Mouse (Mus musculus) MEL (cell line): ENCODE measurements around the gene Lmntd1. TPM values are rescaled to one million over a fixed set of nuclear protein-coding genes. Genes with fewer than 3 reads are reported as not detected.

Experiments used
- DNase-seq: peaks from one replicate; pipeline ENCODE4 v3.0.0; 2011; ENCODE audit warnings: low read depth, low spot score
- H3K27ac ChIP-seq: 2 replicates; pipeline ENCODE4 v1.5.1; 2012; ENCODE audit warnings: low read depth, mild to moderate bottlenecking, control low read depth, low read length, moderate library complexity; ENCODE audit not compliant: control insufficient read depth
- H3K27me3 ChIP-seq, 2 experiments: fragments of 150-350 bp in 1 of 2; sonication (generic) in 1 of 2; 2 replicates each; pipeline ENCODE4 v1.6.1; 2012; ENCODE audit warnings: low read length in 2 of 2, mild to moderate bottlenecking in 2 of 2, improper control_type of control experiment in 1 of 2, moderate library complexity in 1 of 2; ENCODE audit not compliant: insufficient read depth in 2 of 2, control insufficient read depth in 1 of 2
- H3K36me3 ChIP-seq, 2 experiments: 2 replicates each; pipeline ENCODE4 v1.6.1; 2012 to 2014; ENCODE audit warnings: low read length in 2 of 2, improper control_type of control experiment in 1 of 2, inconsistent platforms in 1 of 2, mild to moderate bottlenecking in 1 of 2; ENCODE audit not compliant: insufficient read depth in 2 of 2, control insufficient read depth in 1 of 2
- H3K4me1 ChIP-seq, 2 experiments: fragments of 150-350 bp in 1 of 2; sonication (generic) in 1 of 2; 2 replicates each; pipeline ENCODE4 v1.6.1; 2012; ENCODE audit warnings: low read length in 2 of 2, improper control_type of control experiment in 1 of 2, mild to moderate bottlenecking in 1 of 2; ENCODE audit not compliant: insufficient read depth in 2 of 2, control insufficient read depth in 1 of 2
- H3K4me3 ChIP-seq, 2 experiments: fragments of 150-350 bp in 1 of 2; sonication (generic) in 1 of 2; 2 replicates each; pipeline ENCODE4 v1.5.1; 2012; ENCODE audit warnings: low read depth in 2 of 2, low read length in 2 of 2, mild to moderate bottlenecking in 2 of 2, moderate library complexity in 2 of 2, control low read depth in 1 of 2, improper control_type of control experiment in 1 of 2; ENCODE audit not compliant: control insufficient read depth in 1 of 2, insufficient read depth in 1 of 2
- H3K79me2 ChIP-seq: 2 replicates; pipeline ENCODE4 v1.6.1; 2012; ENCODE audit warnings: mild to moderate bottlenecking, low read length, moderate library complexity; ENCODE audit not compliant: control insufficient read depth, poor library complexity, insufficient read depth
- H3K9ac ChIP-seq: 2 replicates; pipeline ENCODE4 v1.6.1; 2012; ENCODE audit warnings: low read depth, mild to moderate bottlenecking, control low read depth, low read length, moderate library complexity; ENCODE audit not compliant: control insufficient read depth, poor library complexity, severe bottlenecking
- H3K9me3 ChIP-seq: fragments of 150-350 bp; sonication (generic); replicated peaks from 2 replicates; pipeline ENCODE4 v1.6.1; 2012; ENCODE audit warnings: mild to moderate bottlenecking, low read length, improper control_type of control experiment, moderate library complexity; ENCODE audit not compliant: insufficient read depth
- BHLHE40 ChIP-seq: IDR thresholded peaks from 2 replicates; pipeline ENCODE4 v1.6.1; 2012; ENCODE audit warnings: low read depth, mild to moderate bottlenecking, inconsistent platforms, low read length, improper control_type of control experiment, borderline replicate concordance
- CHD1 ChIP-seq: IDR thresholded peaks from 2 replicates; pipeline ENCODE4 v1.6.1; 2012; ENCODE audit warnings: low read depth, mild to moderate bottlenecking, inconsistent platforms, low read length, improper control_type of control experiment
- E2F4 ChIP-seq: IDR thresholded peaks from 2 replicates; pipeline ENCODE4 v1.6.1; 2011; ENCODE audit warnings: low read depth, low read length, improper control_type of control experiment, borderline replicate concordance
- ELF1 ChIP-seq: IDR thresholded peaks from 2 replicates; pipeline ENCODE4 v1.6.1; 2014; ENCODE audit warnings: low read depth, mild to moderate bottlenecking, inconsistent platforms, low read length, improper control_type of control experiment, moderate library complexity
- ETS1 ChIP-seq: IDR thresholded peaks from 2 replicates; pipeline ENCODE4 v1.6.1; 2012; ENCODE audit warnings: low read depth, mild to moderate bottlenecking, inconsistent platforms, low read length, improper control_type of control experiment, moderate library complexity
- GABPA ChIP-seq: IDR thresholded peaks from 2 replicates; pipeline ENCODE4 v1.6.1; 2012; ENCODE audit warnings: low read depth, mild to moderate bottlenecking, inconsistent platforms, low read length, improper control_type of control experiment, moderate library complexity
- GATA1 ChIP-seq: IDR thresholded peaks from 2 replicates; pipeline ENCODE4 v1.6.1; 2011; ENCODE audit warnings: low read depth, low read length, improper control_type of control experiment
- MAZ ChIP-seq: IDR thresholded peaks from 2 replicates; pipeline ENCODE4 v1.6.1; 2012; ENCODE audit warnings: low read depth, mild to moderate bottlenecking, inconsistent platforms, low read length, improper control_type of control experiment
- MEF2A ChIP-seq: IDR thresholded peaks from 2 replicates; pipeline ENCODE4 v1.6.1; 2014; ENCODE audit warnings: low read depth, mild to moderate bottlenecking, inconsistent platforms, low read length, improper control_type of control experiment; ENCODE audit not compliant: poor library complexity, insufficient replicate concordance, severe bottlenecking; ENCODE audit errors: extremely low read depth
- POLR2A ChIP-seq, 2 experiments: IDR thresholded peaks; 2 replicates each; pipeline ENCODE4 v1.6.1; 2011 to 2012; ENCODE audit warnings: low read length in 2 of 2, mild to moderate bottlenecking in 2 of 2, control low read depth in 1 of 2, improper control_type of control experiment in 1 of 2, low read depth in 1 of 2, moderate library complexity in 1 of 2; ENCODE audit not compliant: control insufficient read depth in 1 of 2, insufficient read depth in 1 of 2, poor library complexity in 1 of 2
- POLR2AphosphoS2 ChIP-seq: IDR thresholded peaks from 2 replicates; pipeline ENCODE4 v1.6.1; 2011; ENCODE audit warnings: low read length, improper control_type of control experiment
- RAD21 ChIP-seq: IDR thresholded peaks from 2 replicates; pipeline ENCODE4 v1.6.1; 2011; ENCODE audit warnings: mild to moderate bottlenecking, low read depth, low read length, improper control_type of control experiment
- USF2 ChIP-seq, 2 experiments: IDR thresholded peaks; 2 replicates each; pipeline ENCODE4 v1.6.1; 2011 to 2012; ENCODE audit warnings: improper control_type of control experiment in 2 of 2, low read length in 2 of 2, borderline replicate concordance in 1 of 2, inconsistent platforms in 1 of 2, low read depth in 1 of 2, mild to moderate bottlenecking in 1 of 2; ENCODE audit not compliant: insufficient read depth in 1 of 2
- ZKSCAN1 ChIP-seq: IDR thresholded peaks from 2 replicates; pipeline ENCODE4 v1.6.1; 2012; ENCODE audit warnings: low read depth, mild to moderate bottlenecking, inconsistent platforms, low read length, improper control_type of control experiment, moderate library complexity
- ZMIZ1 ChIP-seq: IDR thresholded peaks from 2 replicates; pipeline ENCODE4 v1.6.1; 2012; ENCODE audit warnings: low read depth, mild to moderate bottlenecking, inconsistent platforms, low read length, improper control_type of control experiment, moderate library complexity
- polyA plus RNA-seq, 2 experiments: library from polyadenylated mRNA; stranded (reverse) in 1 of 2; unstranded in 1 of 2; fragments of >175 nt in 1 of 2; fragments of >200 nt in 1 of 2; gene quantifications; 2 replicates each; pipeline versions ENCODE4 v1.2.1 to v1.2.4; 2012; ENCODE audit warnings: low replicate concordance in 2 of 2, low read depth in 1 of 2; ENCODE audit not compliant: insufficient read length in 2 of 2, insufficient read depth in 1 of 2, missing spikeins in 1 of 2
- total RNA-seq: library from RNA; depleted of rRNA; stranded (reverse); fragments of 300-350 nt; gene quantifications from 2 replicates; pipeline ENCODE4 v1.2.3, GENCODE M21; 2012

The Lmntd1 gene
- total and polyA plus RNA-seq, 3 experiments, result not detected

- no peak overlapping the region for H3K4me3 ChIP-seq
- H3K36me3 ChIP-seq, result no peaks in the 10 kb centered on the region
- no peaks in the 10 kb centered on the region for H3K27me3 ChIP-seq
- no peak for DNase-seq
- no peaks in the 10 kb centered on the region for H3K79me2 ChIP-seq
- H3K9me3 ChIP-seq, result no peaks in the 10 kb centered on the region
- H3K4me1 ChIP-seq, result no peaks in the 10 kb centered on the region
- TF ChIP-seq POLR2AphosphoS2 (no peak), USF2 (IDR thresholded peaks at IDR 0.05; ENCODE audit: borderline replicate concordance in 1 of 2, insufficient read depth in 1 of 2, low read depth in 1 of 2, low read length in 2 of 2) (no peak)
- TF ChIP-seq, all 39 proteins: peak for 0
- no peak overlapping the region for H3K27ac ChIP-seq
- H3K9ac ChIP-seq, result no peak overlapping the region
Measured at GRCm38 (mm10) chr6:145379175-145379574, 234.9 kb downstream of the Lmntd1 start.

GRCm38 (mm10) chr6:145378689-145379088 is 235.4 kb downstream of the Lmntd1 start:
- Histone ChIP-seq H3K9ac (no peak overlapping the region), H3K27me3 (no peaks in the 10 kb centered on the region), H3K36me3 (no peaks in the 10 kb centered on the region), H3K4me3 (no peak overlapping the region), H3K4me1 (no peaks in the 10 kb centered on the region), H3K27ac (no peak overlapping the region), H3K79me2 (no peaks in the 10 kb centered on the region), H3K9me3 (no peaks in the 10 kb centered on the region)
- TF ChIP-seq GATA1 (no peak), ETS1 (no peak), ZMIZ1 (no peak), POLR2AphosphoS2 (no peak), ELF1 (no peak), MEF2A (no peak), MAZ (no peak), ZKSCAN1 (no peak), BHLHE40 (no peak), E2F4 (no peak)
- no peak for DNase-seq

GRCm38 (mm10) chr6:145374372-145374771 is 239.7 kb downstream of the Lmntd1 start:
- Histone ChIP-seq H3K9me3 (no peaks in the 10 kb centered on the region), H3K27me3 (no peaks in the 10 kb centered on the region), H3K9ac (no peak overlapping the region), H3K4me1 (no peaks in the 10 kb centered on the region), H3K4me3 (no peak overlapping the region), H3K79me2 (no peaks in the 10 kb centered on the region), H3K27ac (no peak overlapping the region), H3K36me3 (no peaks in the 10 kb centered on the region)
- no peak for DNase-seq
- TF ChIP-seq CHD1, result no peak
- no peak for TF ChIP-seq GABPA
- TF ChIP-seq E2F4, result no peak
- no peak for TF ChIP-seq RAD21
- no peak for TF ChIP-seq POLR2A (IDR thresholded peaks at IDR 0.05; ENCODE audit: control insufficient read depth in 1 of 2, insufficient read depth in 1 of 2, low read depth in 1 of 2, low read length in 2 of 2, poor library complexity in 1 of 2)
